13 mouse cellular contexts compared by ENCODE assay signal in genomic region chr10:89458770-89459169, GRCm38 (mm10). TPM values are rescaled to one million over a fixed set of nuclear protein-coding genes. Genes with fewer than 3 reads are reported as not detected.
DNase-seq lines count a peak whose midpoint lies in the region; ATAC-seq and TF ChIP-seq lines count a peak whose summit lies in the region.
"Had no signal": no experiment of that assay in that cellular context is flagged by ENCODE, and none has a peak within 500 bp of the region (broad histone marks: within the 10 kb centered on the region; RNA-seq: fewer than 3 reads in every experiment).

No protein-coding gene starts in this region.

- H3K79me2 ChIP-seq in myocyte (ENCODE audit: control insufficient read depth, insufficient read depth), result no peaks in the 10 kb centered on the region

- no peaks in the 10 kb centered on the region for H3K9me3 ChIP-seq in liver, embryonic 13.5 days (replicated peaks)
- no peaks in the 10 kb centered on the region for H3K9me3 ChIP-seq in liver, embryonic 11.5 days (ENCODE audit: control insufficient read depth, low read length)
- H3K9me3 ChIP-seq: hindbrain, embryonic 13.5 days; limb, embryonic 12.5 days had no signal

- in situ Hi-C loops in Patski (cut with MboI; ENCODE audit: low pct_unique_long_range_greater_than_20kb), result no loop called here

- H3K4me3 ChIP-seq in liver, embryonic 13.5 days (replicated peaks), result no peak overlapping the region
- H3K4me3 ChIP-seq in liver, embryonic 11.5 days (ENCODE audit: low read depth, low read length), result no peak overlapping the region
- H3K4me3 ChIP-seq in myocyte, result no peak overlapping the region
- H3K4me3 ChIP-seq: gastrocnemius, adult 2 months; hindbrain, embryonic 13.5 days; limb, embryonic 12.5 days had no signal

- H3K27me3 ChIP-seq in liver, embryonic 13.5 days, result no peaks in the 10 kb centered on the region
- no peaks in the 10 kb centered on the region for H3K27me3 ChIP-seq in liver, embryonic 11.5 days (replicated peaks; ENCODE audit: control insufficient read depth, insufficient read depth, low read length)
- H3K27me3 ChIP-seq in Patski, result no peaks in the 10 kb centered on the region
- no peaks in the 10 kb centered on the region for H3K27me3 ChIP-seq in myocyte (ENCODE audit: control insufficient read depth, insufficient read depth, insufficient read length)
- H3K27me3 ChIP-seq: limb, embryonic 12.5 days had no signal

- POLR2A ChIA-PET in Patski (lab: Charles Lee), result no interaction called here

- DNase-seq in liver, embryonic 13.5 days, result no peak
- no peak for DNase-seq in liver, embryonic 11.5 days (ENCODE audit: low spot score)
- no peak for DNase-seq in Patski (ENCODE audit: low read depth, low spot score)
- DNase-seq in spleen, adult 18-20 months, result no peak
- DNase-seq: cerebellum, postnatal 10 days; gastrocnemius, adult 2 months; layer of hippocampus, adult 9-11 months had no signal

- WGBS in liver, embryonic 13.5 days (ENCODE audit: insufficient replicate concordance), result 58% methylated on average over 3 of the region's 3 CpGs
- WGBS in liver, embryonic 11.5 days, result 79% methylated on average over 3 of the region's 3 CpGs

- H3K27ac ChIP-seq in liver, embryonic 13.5 days, result no peak overlapping the region
- H3K27ac ChIP-seq in liver, embryonic 11.5 days (ENCODE audit: low read depth, low read length), result no peak overlapping the region
- H3K27ac ChIP-seq: gastrocnemius, adult 2 months; hindbrain, embryonic 13.5 days; limb, embryonic 12.5 days had no signal

- CTCF ChIA-PET in Patski (lab: Charles Lee), result interaction anchor here (2.3 kb wide), 1 partner anchor 171 kb away, joined by 8 read pairs; no protein-coding TSS in a partner anchor

- H3K9ac ChIP-seq in liver, embryonic 13.5 days, result no peak overlapping the region
- no peak overlapping the region for H3K9ac ChIP-seq in liver, embryonic 11.5 days (ENCODE audit: low read depth, low read length)
- H3K9ac ChIP-seq: hindbrain, embryonic 13.5 days; limb, embryonic 12.5 days had no signal

- no peaks in the 10 kb centered on the region for H3K36me3 ChIP-seq in liver, embryonic 13.5 days
- H3K36me3 ChIP-seq in liver, embryonic 11.5 days (ENCODE audit: control insufficient read depth, insufficient read depth, low read length), result no peaks in the 10 kb centered on the region
- no peaks in the 10 kb centered on the region for H3K36me3 ChIP-seq in myocyte (ENCODE audit: control insufficient read depth, insufficient read depth)
- H3K36me3 ChIP-seq: hindbrain, embryonic 13.5 days; limb, embryonic 12.5 days had no signal

- ATAC-seq in liver, embryonic 13.5 days (ENCODE audit: low read depth), result peak; percentile 56
- ATAC-seq in liver, embryonic 11.5 days (replicated peaks; ENCODE audit: low FRiP score), result no peak
- ATAC-seq in Patski, result peak; percentile 28
- ATAC-seq in granulocyte monocyte progenitor cell, adult 5-6 weeks (replicated peaks; ENCODE audit: poor library complexity, severe bottlenecking), result peak; percentile 16
- ATAC-seq in monocyte, adult 5-6 weeks (replicated peaks; ENCODE audit: insufficient number of reproducible peaks, low FRiP score, low TSS enrichment, poor library complexity, severe bottlenecking), result no peak
- no peak for ATAC-seq in cerebellum, adult (ENCODE audit: insufficient number of reproducible peaks, low FRiP score, low TSS enrichment)

- H3K4me2 ChIP-seq in liver, embryonic 13.5 days, result no peak overlapping the region
- H3K4me2 ChIP-seq in liver, embryonic 11.5 days, result no peak overlapping the region
- no peak overlapping the region for H3K4me2 ChIP-seq in myocyte (ENCODE audit: low read depth)
- H3K4me2 ChIP-seq: hindbrain, embryonic 13.5 days; limb, embryonic 12.5 days had no signal

- H3ac ChIP-seq in myocyte (ENCODE audit: control insufficient read depth, insufficient read length), result no peak overlapping the region

- no peak for TF ChIP-seq POLR2A in myocyte (IDR thresholded peaks at IDR 0.05; ENCODE audit: insufficient read length, low read depth)

- TF ChIP-seq CTCF in Patski (IDR thresholded peaks at IDR 0.05), result no peak

- H3K4me1 ChIP-seq in liver, embryonic 13.5 days (replicated peaks), result peaks cover 18% of the 10 kb centered on the region
- no peaks in the 10 kb centered on the region for H3K4me1 ChIP-seq in liver, embryonic 11.5 days (replicated peaks; ENCODE audit: control insufficient read depth, insufficient read depth, low read length)
- H3K4me1 ChIP-seq: hindbrain, embryonic 13.5 days; limb, embryonic 12.5 days had no signal

TF ChIP-seq in myocyte, 11 proteins besides CTCF, POLR2A, EP300 and RAD21:
- TF ChIP-seq USF1 (IDR thresholded peaks at IDR 0.05; ENCODE audit: low read depth), result no peak
- peak; percentile 52; the same call in 1 of the 2 replicates for TF ChIP-seq CEBPB (IDR thresholded peaks at IDR 0.05; ENCODE audit: insufficient read depth, poor library complexity, severe bottlenecking)

RNA-seq across cellular contexts. Expression of gene Gas2l3, which starts 15.0 kb away (rescaled TPM):
- 5.0 and 6.2 TPM in 2 replicates for polyA plus RNA-seq in liver, embryonic 13.5 days (2015; fragmentation: Nextera tagmentation; extraction: Ambion mirVana)
- 7.6 and 9.1 TPM in 2 replicates for polyA plus RNA-seq in liver, embryonic 11.5 days (2014; fragmentation: Nextera tagmentation; extraction: Ambion mirVana)
- polyA plus RNA-seq in Patski (2021) (8.6 TPM), myocyte (2012; fragmentation: generic; extraction: Trizol) (2.6 TPM)
- total RNA-seq in granulocyte monocyte progenitor cell, adult 5-6 weeks (2014; fragmentation: Nextera tagmentation), result 13.0 and 17.0 TPM in 2 replicates
- 29.4 and 30.9 TPM in 2 replicates for total RNA-seq in granulocyte monocyte progenitor cell, adult 5-6 weeks (2017)
- 1.3 to 6.1 TPM (median 1.7 TPM) in 3 replicates for total RNA-seq in monocyte, adult 5-6 weeks (2017)

Comparison
In these comparisons a context has a peak if more than half of its experiments do, and no peak if none do; other contexts are left out.
1. ATAC-seq: peak in liver, embryonic 13.5 days (single experiment), Patski (single experiment) and granulocyte monocyte progenitor cell, adult 5-6 weeks (single experiment); none in liver, embryonic 11.5 days (single experiment), monocyte, adult 5-6 weeks (single experiment) and cerebellum, adult (single experiment).